Mouse (Mus musculus): ENCODE results near the gene Nrcam.

Nrcam gene

GRCm38 (mm10) chr12:44438884-44439283 lies 110.2 kb downstream of the Nrcam start:
- DNase-seq = peak; percentile 66 to 68

- DNase-seq = no peak
These were observed 111.5 kb downstream of the Nrcam start for GRCm38 (mm10) chr12:44440230-44440629.

- no peak for DNase-seq
These were observed 122.2 kb downstream of the Nrcam start for GRCm38 (mm10) chr12:44450930-44451329.

GRCm38 (mm10) chr12:44451742-44452141 lies 123.1 kb downstream of the Nrcam start:
- DNase-seq = peak; percentile 37 to 60

GRCm38 (mm10) chr12:44453791-44454190 lies 125.1 kb downstream of the Nrcam start:
- DNase-seq = no peak

- DNase-seq = no peak
These were observed 129.3 kb downstream of the Nrcam start for GRCm38 (mm10) chr12:44457961-44458360.

GRCm38 (mm10) chr12:44462436-44462835 lies 133.8 kb downstream of the Nrcam start:
- DNase-seq = peak; percentile 21 to 41

GRCm38 (mm10) chr12:44462976-44463375 lies 134.3 kb downstream of the Nrcam start:
- DNase-seq = no peak

- no peak for DNase-seq
These were observed 142.4 kb downstream of the Nrcam start for GRCm38 (mm10) chr12:44471073-44471472.

- no peak for DNase-seq
These were observed 146.7 kb downstream of the Nrcam start for GRCm38 (mm10) chr12:44475355-44475754.

GRCm38 (mm10) chr12:44479260-44480030 lies 150.8 kb downstream of the Nrcam start:
- no peak for DNase-seq

- DNase-seq = no peak
These were observed 151.3 kb downstream of the Nrcam start for GRCm38 (mm10) chr12:44480031-44480419.

GRCm38 (mm10) chr12:44481415-44481814 lies 152.7 kb downstream of the Nrcam start:
- DNase-seq = no peak

- DNase-seq = no peak
These were observed 164.2 kb downstream of the Nrcam start for GRCm38 (mm10) chr12:44492759-44493479.

GRCm38 (mm10) chr12:44497762-44498161 lies 169.1 kb downstream of the Nrcam start:
- DNase-seq = no peak

GRCm38 (mm10) chr12:44498872-44499271 lies 170.2 kb downstream of the Nrcam start:
- no peak for DNase-seq

- peak; percentile 42 to 57 for DNase-seq
These were observed 173.3 kb downstream of the Nrcam start for GRCm38 (mm10) chr12:44501807-44502487.

GRCm38 (mm10) chr12:44503737-44504136 lies 175.1 kb downstream of the Nrcam start:
- no peak for DNase-seq

- peak in 1 of 2 experiments; percentile 50 for DNase-seq
These were observed 179.9 kb downstream of the Nrcam start for GRCm38 (mm10) chr12:44508635-44509034.

GRCm38 (mm10) chr12:44509406-44510104 lies 180.9 kb downstream of the Nrcam start:
- no peak for DNase-seq

GRCm38 (mm10) chr12:44515066-44515465 lies 186.4 kb downstream of the Nrcam start:
- DNase-seq = peak; percentile 67 to 71

- DNase-seq = peak; percentile 26 to 27
These were observed 190.9 kb downstream of the Nrcam start for GRCm38 (mm10) chr12:44519440-44520141.

All from cerebellum, postnatal 25 days (tissue).